25 mouse cellular contexts compared by ENCODE assay signal in the genomic region with DNA sequence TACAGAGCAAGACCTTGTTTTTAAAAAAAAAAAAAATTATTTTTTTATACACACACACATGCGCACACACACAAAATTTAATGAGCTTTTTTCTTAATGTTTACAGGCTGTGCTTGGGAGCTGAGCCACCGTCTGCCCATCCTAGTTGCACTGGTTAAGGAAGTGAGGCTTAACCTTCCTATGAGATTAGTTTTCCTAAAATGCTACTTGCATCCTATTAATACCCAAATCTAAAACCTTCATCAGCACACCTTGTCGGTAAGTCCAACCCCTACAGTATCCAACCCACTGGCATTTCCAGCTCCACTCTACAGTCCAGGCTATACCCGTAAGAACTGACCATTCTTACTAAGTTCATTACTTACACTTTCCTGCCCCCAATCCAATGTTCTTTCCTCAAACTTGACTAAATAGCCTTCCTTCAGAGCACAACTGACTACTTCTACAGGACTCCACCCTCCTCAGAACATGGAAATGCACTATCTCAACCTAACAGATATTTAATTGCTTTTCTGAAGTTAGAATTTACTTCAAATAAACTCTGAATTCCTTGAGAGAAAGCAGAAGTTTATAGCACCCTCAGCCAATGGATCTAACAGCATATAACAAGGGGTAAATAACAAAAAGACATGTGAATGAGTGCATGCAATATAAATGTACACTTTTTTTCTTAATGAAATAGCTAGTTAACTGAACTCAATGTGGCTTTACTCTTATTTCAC. TPM values are rescaled to one million over a fixed set of nuclear protein-coding genes. Genes with fewer than 3 reads are reported as not detected.
DNase-seq lines count a peak whose midpoint lies in the region; ATAC-seq and TF ChIP-seq lines count a peak whose summit lies in the region.
"Had no signal": no experiment of that assay in that cellular context is flagged by ENCODE, and none has a peak within 500 bp of the region (broad histone marks: within the 10 kb centered on the region; RNA-seq: fewer than 3 reads in every experiment).

No protein-coding gene starts in this region.

- WGBS in neural tube, embryonic 15.5 days, result 75% methylated on average over 4 of the region's 4 CpGs
- WGBS in bone marrow, adult 2 months, result 62% methylated on average over 4 of the region's 4 CpGs
- WGBS in liver, embryonic 13.5 days (ENCODE audit: insufficient replicate concordance), result 40% methylated on average over 4 of the region's 4 CpGs
- 84% methylated on average over 4 of the region's 4 CpGs for WGBS in forebrain, embryonic 13.5 days
- WGBS in hindbrain, embryonic 10.5 days, result 91% methylated on average over 4 of the region's 4 CpGs

- peak overlapping the region; percentile 13; the same call in 1 of the 2 replicates for H3K4me2 ChIP-seq in neural tube, embryonic 15.5 days
- peak overlapping the region; percentile 77 for H3K4me2 ChIP-seq in liver, embryonic 13.5 days
- H3K4me2 ChIP-seq in forebrain, embryonic 13.5 days, result no peak overlapping the region
- H3K4me2 ChIP-seq: embryonic facial prominence, embryonic 13.5 days; heart, embryonic 11.5 days; limb, embryonic 12.5 days; midbrain, embryonic 12.5 days had no signal

- no peaks in the 10 kb centered on the region for H3K27me3 ChIP-seq in neural tube, embryonic 15.5 days (replicated peaks)
- no peaks in the 10 kb centered on the region for H3K27me3 ChIP-seq in liver, embryonic 13.5 days
- no peaks in the 10 kb centered on the region for H3K27me3 ChIP-seq in forebrain, embryonic 13.5 days
- H3K27me3 ChIP-seq in hindbrain, embryonic 10.5 days (ENCODE audit: insufficient read depth, poor library complexity, severe bottlenecking), result no peaks in the 10 kb centered on the region
- H3K27me3 ChIP-seq: embryonic facial prominence, embryonic 13.5 days; hindbrain, embryonic 12.5 days; limb, embryonic 12.5 days; midbrain, embryonic 12.5 days had no signal

- no peak overlapping the region for H3K9ac ChIP-seq in neural tube, embryonic 15.5 days (replicated peaks)
- H3K9ac ChIP-seq in liver, embryonic 13.5 days, result peak overlapping the region; percentile 70
- H3K9ac ChIP-seq in forebrain, embryonic 13.5 days, result no peak overlapping the region
- H3K9ac ChIP-seq: embryonic facial prominence, embryonic 13.5 days; forebrain, postnatal 0 days; hindbrain, embryonic 12.5 days; limb, embryonic 12.5 days; midbrain, embryonic 12.5 days had no signal

- H3K27ac ChIP-seq in neural tube, embryonic 15.5 days (replicated peaks), result no peak overlapping the region
- peak overlapping the region; percentile 17; the same call in 1 of the 2 replicates for H3K27ac ChIP-seq in bone marrow, adult 2 months (ENCODE audit: control insufficient read depth, insufficient read depth, low read depth, low read length, poor library complexity)
- H3K27ac ChIP-seq in liver, embryonic 13.5 days, result peak overlapping the region; percentile 88
- no peak overlapping the region for H3K27ac ChIP-seq in forebrain, embryonic 13.5 days
- no peak overlapping the region for H3K27ac ChIP-seq in hindbrain, embryonic 10.5 days
- H3K27ac ChIP-seq: embryonic facial prominence, embryonic 13.5 days; hindbrain, embryonic 12.5 days; layer of hippocampus, adult 2 months; limb, embryonic 12.5 days; midbrain, embryonic 12.5 days had no signal

- no peak for TF ChIP-seq CTCF in bone marrow, adult 2 months (IDR thresholded peaks at IDR 0.05; ENCODE audit: control insufficient read depth, insufficient read depth, low read length)

- no peak overlapping the region for H3K4me3 ChIP-seq in neural tube, embryonic 15.5 days (replicated peaks)
- peak overlapping the region; percentile 61 for H3K4me3 ChIP-seq in bone marrow, adult 2 months (replicated peaks; ENCODE audit: control insufficient read depth, low read depth, low read length)
- peak overlapping the region; percentile 99 for H3K4me3 ChIP-seq in liver, embryonic 13.5 days (replicated peaks)
- H3K4me3 ChIP-seq in forebrain, embryonic 13.5 days, result no peak overlapping the region
- H3K4me3 ChIP-seq in hindbrain, embryonic 10.5 days, result no peak overlapping the region
- H3K4me3 ChIP-seq: embryonic facial prominence, embryonic 13.5 days; hindbrain, embryonic 12.5 days; layer of hippocampus, adult 2 months; limb, embryonic 12.5 days; midbrain, embryonic 12.5 days had no signal

- H3K4me1 ChIP-seq in neural tube, embryonic 15.5 days, result peaks cover 34% of the 10 kb centered on the region
- peaks cover 3% of the 10 kb centered on the region for H3K4me1 ChIP-seq in bone marrow, adult 2 months (ENCODE audit: control insufficient read depth, insufficient read depth, low read length)
- peaks cover 66% of the 10 kb centered on the region for H3K4me1 ChIP-seq in liver, embryonic 13.5 days (replicated peaks)
- H3K4me1 ChIP-seq in forebrain, embryonic 13.5 days, result peaks cover 25% of the 10 kb centered on the region
- H3K4me1 ChIP-seq in hindbrain, embryonic 10.5 days (replicated peaks), result peaks cover 27% of the 10 kb centered on the region

- TF ChIP-seq POLR2A in bone marrow, adult 2 months (IDR thresholded peaks at IDR 0.05; ENCODE audit: borderline replicate concordance, control insufficient read depth, low read depth, low read length), result no peak

- no peaks in the 10 kb centered on the region for H3K9me3 ChIP-seq in neural tube, embryonic 15.5 days (replicated peaks)
- H3K9me3 ChIP-seq in liver, embryonic 13.5 days (replicated peaks), result no peaks in the 10 kb centered on the region
- H3K9me3 ChIP-seq in forebrain, embryonic 13.5 days (replicated peaks), result peaks cover 7% of the 10 kb centered on the region; the same call in 1 of the 2 replicates
- H3K9me3 ChIP-seq in hindbrain, embryonic 10.5 days, result peaks cover 5% of the 10 kb centered on the region; the same call in 1 of the 2 replicates
- H3K9me3 ChIP-seq: embryonic facial prominence, embryonic 13.5 days; hindbrain, embryonic 12.5 days; midbrain, embryonic 12.5 days had no signal

- H3K36me3 ChIP-seq in neural tube, embryonic 15.5 days, result 0 out of 2 replicates have a peak, but pooled peaks cover 5% of the 10 kb centered on the region
- H3K36me3 ChIP-seq in liver, embryonic 13.5 days, result peaks cover 17% of the 10 kb centered on the region
- peaks cover 10% of the 10 kb centered on the region for H3K36me3 ChIP-seq in forebrain, embryonic 13.5 days (ENCODE audit: poor library complexity, severe bottlenecking)
- H3K36me3 ChIP-seq in hindbrain, embryonic 10.5 days, result peaks cover 24% of the 10 kb centered on the region

- no peak for ATAC-seq in neural tube, embryonic 15.5 days (ENCODE audit: low FRiP score)
- no peak for ATAC-seq in liver, embryonic 13.5 days (ENCODE audit: low read depth)
- ATAC-seq in forebrain, embryonic 13.5 days, result no peak
- ATAC-seq: forebrain, postnatal 0 days; intestine, postnatal 0 days had no signal

- DNase-seq in neural tube, embryonic 10.5 days (ENCODE audit: extremely low spot score, low spot score), result no peak
- DNase-seq in liver, embryonic 13.5 days, result no peak
- DNase-seq in cerebellum, postnatal 14 days, result no peak
- DNase-seq in hindbrain, embryonic 10.5 days (ENCODE audit: low spot score), result no peak
- DNase-seq: cerebellum, adult 11-12 months; cerebellum, postnatal 25 days; forebrain, postnatal 0 days; gastrocnemius, postnatal 14 days; heart, adult 11 months; heart, postnatal 14 days; kidney, postnatal 25 days; layer of hippocampus, postnatal 36 days; lung, adult 2 months; right cerebral cortex, postnatal 4 days; thymus, postnatal 36 days had no signal

RNA-seq across cellular contexts. Expression of a gene that starts 3.5 kb away (rescaled TPM):
- 56.6 and 63.5 TPM in 2 replicates for polyA plus RNA-seq in neural tube, embryonic 15.5 days (2015; fragmentation: Nextera tagmentation; extraction: Ambion mirVana)
- polyA plus RNA-seq in bone marrow, adult 2 months (2011; ENCODE audit: insufficient read depth, insufficient read length, low replicate concordance, missing spikeins), result 65.0 and 101 TPM in 2 replicates
- 108 and 111 TPM in 2 replicates for polyA plus RNA-seq in liver, embryonic 13.5 days (2015; fragmentation: Nextera tagmentation; extraction: Ambion mirVana)
- 73.5 and 81.0 TPM in 2 replicates for polyA plus RNA-seq in forebrain, embryonic 13.5 days (2015; fragmentation: Nextera tagmentation; extraction: Ambion mirVana)
- 76.8 and 86.9 TPM in 2 replicates for polyA plus RNA-seq in hindbrain, embryonic 10.5 days (2016; fragmentation: Nextera tagmentation; extraction: Ambion mirVana)

RNA-seq across cellular contexts. Expression of a gene that starts 31.9 kb away (rescaled TPM):
- 236 and 249 TPM in 2 replicates for polyA plus RNA-seq in neural tube, embryonic 15.5 days (2015; fragmentation: Nextera tagmentation; extraction: Ambion mirVana)
- 78.1 and 83.6 TPM in 2 replicates for polyA plus RNA-seq in bone marrow, adult 2 months (2011; ENCODE audit: insufficient read depth, insufficient read length, low replicate concordance, missing spikeins)
- polyA plus RNA-seq in liver, embryonic 13.5 days (2015; fragmentation: Nextera tagmentation; extraction: Ambion mirVana), result 198 and 225 TPM in 2 replicates
- polyA plus RNA-seq in forebrain, embryonic 13.5 days (2015; fragmentation: Nextera tagmentation; extraction: Ambion mirVana), result 255 and 275 TPM in 2 replicates
- 266 and 284 TPM in 2 replicates for polyA plus RNA-seq in hindbrain, embryonic 10.5 days (2016; fragmentation: Nextera tagmentation; extraction: Ambion mirVana)

RNA-seq across cellular contexts. Expression of a gene that starts 47.0 kb away (rescaled TPM):
- 24.1 and 31.5 TPM in 2 replicates for polyA plus RNA-seq in neural tube, embryonic 15.5 days (2015; fragmentation: Nextera tagmentation; extraction: Ambion mirVana)
- polyA plus RNA-seq in bone marrow, adult 2 months (2011; ENCODE audit: insufficient read depth, insufficient read length, low replicate concordance, missing spikeins), result 9.6 and 9.7 TPM in 2 replicates
- polyA plus RNA-seq in liver, embryonic 13.5 days (2015; fragmentation: Nextera tagmentation; extraction: Ambion mirVana), result 6.2 and 6.4 TPM in 2 replicates
- 25.3 and 25.7 TPM in 2 replicates for polyA plus RNA-seq in forebrain, embryonic 13.5 days (2015; fragmentation: Nextera tagmentation; extraction: Ambion mirVana)
- polyA plus RNA-seq in hindbrain, embryonic 10.5 days (2016; fragmentation: Nextera tagmentation; extraction: Ambion mirVana), result 16.4 and 16.8 TPM in 2 replicates

Comparison
In these comparisons a context has a peak if more than half of its experiments do, and no peak if none do; other contexts are left out.
1. H3K27ac ChIP-seq: peak in bone marrow, adult 2 months (single experiment) and liver, embryonic 13.5 days (single experiment); none in neural tube, embryonic 15.5 days (single experiment), forebrain, embryonic 13.5 days (single experiment) and hindbrain, embryonic 10.5 days (single experiment).
2. H3K4me3 ChIP-seq: peak in bone marrow, adult 2 months (single experiment) and liver, embryonic 13.5 days (single experiment); none in neural tube, embryonic 15.5 days (single experiment), forebrain, embryonic 13.5 days (single experiment) and hindbrain, embryonic 10.5 days (single experiment).